Mouse (Mus musculus) ES-E14 (cell line): ENCODE measurements at regions not wholly inside any gene's neighbourhood (a gene's known extent, or its start where the extent isn't known, plus 50 kb on each side); places are given as distances from the start of the nearest gene placed in this dataset.

Experiments used
- CHD2 ChIP-seq: IDR thresholded peaks from 2 replicates; pipeline ENCODE4 v1.6.1; 2014; ENCODE audit warnings: mild to moderate bottlenecking, low read depth, low read length, inconsistent platforms
- HCFC1 ChIP-seq: IDR thresholded peaks from 2 replicates; pipeline ENCODE4 v1.6.1; 2012; ENCODE audit warnings: low read length, inconsistent platforms, borderline replicate concordance; ENCODE audit not compliant: insufficient read depth
- ZC3H11A ChIP-seq: IDR thresholded peaks from 2 replicates; pipeline ENCODE4 v1.6.1; 2012; ENCODE audit warnings: low read depth, mild to moderate bottlenecking, inconsistent platforms, low read length, borderline replicate concordance
- ZNF384 ChIP-seq: IDR thresholded peaks from 2 replicates; pipeline ENCODE4 v1.6.1; 2012; ENCODE audit warnings: low read depth, low read length, inconsistent platforms

- TF ChIP-seq ZC3H11A: no peak
- no peak for TF ChIP-seq CHD2
- TF ChIP-seq ZNF384: no peak
- TF ChIP-seq HCFC1: no peak
Measured at GRCm38 (mm10) chr7:69844631-69845324, 521.8 kb downstream of the Nr2f2 start.
